Mouse (Mus musculus) frontal cortex, postnatal 14 days (tissue): ENCODE measurements around the gene Npas2.

Source experiments
- DNase-seq, 2 experiments: peaks; one replicate each; pipeline ENCODE4 v3.0.0; 2022; ENCODE audit warnings: low spot score in 2 of 2

Gene Npas2

DNA sequence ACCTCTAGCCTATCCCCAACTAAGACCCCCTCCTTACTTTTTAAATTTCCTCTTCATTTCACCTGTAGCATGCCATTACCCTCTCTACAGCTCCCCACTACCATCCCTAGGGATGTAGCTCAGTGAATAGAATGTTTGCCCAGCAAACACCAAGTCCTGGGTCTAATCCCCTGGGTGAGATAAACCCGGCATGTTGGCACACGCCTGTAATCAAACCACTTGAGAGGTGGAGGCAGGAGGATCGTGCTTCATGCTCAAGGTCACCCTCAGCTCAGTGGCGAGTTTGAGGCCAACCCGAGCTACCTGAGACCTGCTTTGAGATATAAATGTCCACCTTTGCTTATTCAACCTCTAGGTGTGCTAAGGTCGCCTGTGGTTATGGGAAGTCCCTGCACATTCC, 19.5 kb downstream of the Npas2 start:
- DNase-seq: no peak

DNA sequence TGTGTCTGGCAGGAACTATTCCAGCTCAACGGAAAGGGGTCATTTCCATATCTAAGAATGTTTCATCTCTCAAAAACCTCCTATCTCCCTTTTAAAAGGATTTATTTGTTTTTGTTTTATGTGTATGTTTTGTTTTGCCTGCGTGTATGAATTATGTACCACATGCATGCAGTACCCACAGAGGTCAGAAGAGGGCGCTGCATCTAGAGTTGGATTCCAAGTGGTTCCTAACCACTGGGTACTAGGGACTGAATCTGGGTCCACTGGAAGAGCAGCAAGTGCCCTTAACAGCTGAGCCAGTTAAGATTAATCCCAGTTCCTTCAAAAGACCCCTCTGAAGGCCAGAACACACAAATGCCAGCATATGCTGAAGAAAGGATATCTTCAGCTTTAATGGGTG, 24.1 kb downstream of the Npas2 start:
- no peak for DNase-seq

DNA sequence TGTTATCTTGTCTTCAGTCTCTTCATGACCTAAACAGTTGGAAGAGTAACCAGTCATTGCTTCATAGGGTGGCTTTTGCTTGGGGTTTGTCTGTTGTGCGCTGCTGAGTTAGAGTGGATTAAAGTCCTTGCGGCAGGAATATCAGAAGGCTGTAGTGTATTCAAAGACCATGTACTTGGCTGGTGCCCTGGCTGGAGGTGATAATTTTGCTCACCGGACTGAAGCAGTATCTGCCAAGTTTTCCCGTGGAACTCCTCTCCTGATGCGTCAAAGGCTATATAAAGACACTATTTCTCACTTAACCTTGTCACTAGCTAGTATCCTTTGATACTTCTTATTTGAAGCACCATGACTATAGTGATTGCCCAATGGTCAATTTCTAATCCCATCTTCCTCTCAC, 34.9 kb downstream of the Npas2 start:
- no peak for DNase-seq

DNA sequence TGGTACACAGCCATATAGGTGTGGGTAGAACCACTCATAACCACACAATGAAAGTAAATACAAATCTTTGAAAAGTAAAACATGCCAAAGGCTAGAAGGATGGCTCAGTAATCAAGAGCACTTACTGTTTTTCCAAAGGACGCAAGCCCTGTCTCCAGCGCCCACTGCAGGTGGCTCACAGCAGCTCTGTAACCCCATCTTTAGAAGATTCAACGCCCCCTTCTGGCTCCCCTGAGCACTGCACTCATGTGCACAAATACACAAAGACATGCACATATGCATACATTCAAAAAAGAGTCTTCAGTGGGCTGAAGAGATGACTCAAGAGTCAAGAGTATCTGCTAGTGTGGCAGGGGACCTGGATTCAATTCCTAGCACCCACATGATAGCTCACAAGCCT, 36.5 kb downstream of the Npas2 start:
- no peak for DNase-seq

DNA sequence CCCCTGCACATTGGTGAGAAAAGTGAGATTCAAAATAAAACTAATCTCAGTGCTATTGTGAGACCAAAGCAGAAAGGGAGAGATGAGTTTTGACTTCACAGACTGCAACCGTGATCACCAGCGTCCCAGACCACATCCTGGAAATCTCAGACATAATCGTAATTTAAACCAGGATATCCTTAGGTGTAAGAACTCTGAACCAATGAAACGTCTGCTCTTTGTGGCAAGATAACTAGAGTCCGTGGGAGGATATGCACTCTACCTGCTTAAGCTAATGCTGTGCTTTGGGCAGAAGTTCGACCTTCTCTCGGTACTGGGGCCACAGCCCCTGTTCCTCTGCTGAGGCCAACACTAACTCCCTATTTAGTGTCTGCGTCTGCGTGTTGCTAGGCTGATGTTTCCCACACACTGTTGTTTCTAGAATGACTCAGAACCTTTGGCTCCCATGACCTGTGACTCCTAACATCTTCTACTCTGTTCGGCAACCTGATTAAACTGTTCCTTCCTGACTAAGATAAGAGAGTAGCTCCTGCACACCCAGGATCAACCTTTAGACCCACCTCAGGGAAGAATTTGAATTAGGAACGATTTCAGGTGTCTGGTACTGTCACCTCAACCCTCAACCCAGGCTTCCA, 41.4 kb downstream of the Npas2 start:
- no peak for DNase-seq

DNA sequence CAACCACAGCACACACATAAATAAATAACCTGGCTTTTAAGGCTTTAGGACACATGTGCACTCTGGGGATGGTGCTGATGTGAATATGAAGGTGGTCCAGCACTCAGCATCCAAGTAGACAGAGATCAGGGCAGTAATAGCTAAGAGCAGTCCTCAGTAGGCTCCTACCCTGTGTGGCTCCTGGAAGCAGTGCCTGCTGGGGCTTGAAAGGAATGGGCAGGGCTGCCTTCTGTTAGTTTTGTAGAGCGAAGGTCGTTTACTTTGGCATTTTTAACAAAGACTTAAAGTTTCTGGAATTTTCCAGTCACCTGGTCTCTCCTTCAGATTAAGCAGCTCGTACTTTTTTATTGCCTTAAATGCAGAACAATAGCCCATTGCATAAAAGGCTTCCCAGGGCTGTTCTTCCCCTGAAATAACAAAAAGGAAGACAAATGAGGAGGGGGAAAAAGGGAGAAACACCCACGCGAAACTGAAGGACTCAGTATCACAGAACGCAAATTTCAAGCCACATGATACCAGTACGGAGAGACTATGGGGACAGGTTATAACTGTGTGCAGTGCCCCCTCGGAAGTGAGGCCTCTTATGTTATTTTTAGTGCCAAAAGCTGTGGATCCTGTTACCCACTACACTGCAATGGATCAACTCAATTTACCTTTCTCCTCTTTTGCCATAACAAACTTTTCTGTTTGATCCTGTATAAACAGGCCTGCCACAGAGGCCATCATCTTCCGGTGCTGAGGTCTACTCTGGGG, 44.1 kb downstream of the Npas2 start:
- no peak for DNase-seq

DNA sequence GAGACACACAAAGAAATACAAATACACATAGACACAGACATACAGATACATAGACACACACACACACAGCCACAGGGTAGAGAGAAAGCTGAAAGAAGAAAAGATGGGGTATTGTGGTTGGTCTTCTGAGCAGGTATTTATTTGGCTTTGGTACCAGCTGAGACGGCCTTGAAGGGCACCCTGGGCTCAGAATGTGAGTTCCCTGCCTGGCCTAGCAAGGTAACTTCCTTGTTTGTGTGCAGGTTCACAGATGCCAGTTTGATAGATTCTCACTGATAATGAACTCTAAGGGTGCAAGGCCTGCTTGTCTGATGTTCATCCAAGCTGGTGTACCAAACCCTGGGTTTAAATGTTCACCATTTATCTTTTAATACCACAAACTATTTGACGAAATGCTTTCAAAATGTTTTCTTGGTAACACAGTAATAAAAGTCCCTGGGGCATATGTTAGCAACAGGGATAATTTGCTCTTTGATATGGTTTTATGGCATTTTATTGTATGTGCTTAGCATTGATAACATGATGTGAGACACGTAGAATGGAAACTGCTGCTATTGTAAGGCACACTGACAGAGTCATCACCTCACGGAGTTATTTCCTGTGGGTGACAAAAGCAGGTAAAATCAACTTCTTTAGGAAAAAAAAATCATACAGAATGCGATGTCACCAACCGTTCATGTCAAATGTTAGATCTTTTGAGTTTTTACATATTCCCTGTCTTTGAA, 47.5 kb downstream of the Npas2 start:
- DNase-seq: no peak

DNA sequence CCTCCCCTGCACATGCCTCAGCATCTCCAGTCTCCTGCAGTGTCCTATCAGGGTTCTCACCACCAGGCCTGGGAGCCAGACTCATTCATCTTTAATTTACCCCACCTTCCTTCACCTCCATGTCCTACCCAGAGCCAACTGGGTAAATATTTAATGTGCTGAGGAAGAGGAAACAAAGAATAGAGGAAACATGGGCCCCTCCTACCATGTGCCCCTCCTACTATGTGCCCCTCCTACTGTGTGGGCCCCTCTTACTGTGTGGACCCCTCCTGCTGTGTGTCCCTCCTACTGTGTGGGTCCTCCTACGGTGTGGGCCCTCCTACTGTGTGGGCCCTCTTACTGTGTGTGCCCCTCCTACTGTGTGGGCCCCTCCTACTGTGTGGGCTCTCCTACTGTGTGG, 51.2 kb downstream of the Npas2 start:
- DNase-seq: no peak

DNA sequence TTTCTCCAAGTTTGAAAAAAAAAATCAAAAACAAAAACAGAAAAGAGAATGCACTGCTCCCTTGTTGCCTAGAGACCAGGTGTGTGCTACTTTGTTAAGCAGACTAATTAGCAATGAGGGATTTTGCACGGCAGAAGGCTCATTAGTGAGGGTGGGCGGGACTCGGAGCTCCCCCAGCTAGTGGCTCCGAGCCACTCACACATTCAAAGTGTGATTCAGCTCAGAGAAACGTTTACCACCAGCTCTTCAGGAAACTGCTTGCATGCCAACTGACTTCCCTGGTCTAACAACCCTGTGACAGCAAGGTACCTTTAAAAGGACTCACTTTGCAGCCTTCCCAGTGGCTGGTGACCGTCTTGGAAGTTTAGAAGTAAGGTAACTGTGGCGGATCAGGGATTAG, 58.1 kb downstream of the Npas2 start:
- peak in 1 of 2 experiments; percentile 27 for DNase-seq

DNA sequence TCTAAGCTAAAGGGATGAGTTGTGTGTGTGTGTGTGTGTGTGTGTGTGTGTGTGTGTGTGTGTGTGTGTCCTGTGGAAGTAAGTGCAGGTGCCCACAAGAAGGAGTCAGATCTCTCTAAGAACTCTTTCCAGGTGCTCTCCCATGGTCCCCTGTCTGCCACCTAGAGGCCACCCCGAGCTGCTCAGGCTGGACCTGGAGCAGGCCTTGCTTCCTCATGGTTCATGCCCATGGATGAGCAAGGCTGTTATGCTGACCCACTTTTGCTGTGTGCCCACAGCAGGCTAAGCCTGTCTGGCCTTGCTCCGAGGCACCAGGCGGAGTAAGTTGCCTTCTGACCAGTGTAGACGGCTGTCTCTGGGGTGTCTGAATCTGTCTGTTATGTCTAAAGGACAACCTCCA, 60.2 kb downstream of the Npas2 start:
- DNase-seq: no peak

DNA sequence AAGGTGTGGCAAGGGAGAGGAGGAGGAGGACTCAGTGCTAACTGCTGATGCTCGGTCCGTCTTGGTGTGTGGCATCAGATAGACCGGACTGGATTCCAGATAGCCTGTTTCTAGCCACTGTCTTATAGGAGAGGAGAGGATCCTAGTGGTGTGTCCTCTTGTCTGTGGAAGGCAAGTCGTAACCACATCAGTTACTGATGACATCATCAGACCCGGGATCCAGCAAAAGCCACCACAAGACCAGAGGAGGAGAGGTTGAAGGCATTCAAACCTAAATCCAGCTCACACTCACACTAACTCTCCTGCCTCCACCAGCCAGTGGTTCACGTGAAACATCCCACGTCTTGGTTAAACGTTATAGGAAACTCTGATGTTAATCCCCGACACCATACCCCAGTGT, 62.5 kb downstream of the Npas2 start:
- no peak for DNase-seq

DNA sequence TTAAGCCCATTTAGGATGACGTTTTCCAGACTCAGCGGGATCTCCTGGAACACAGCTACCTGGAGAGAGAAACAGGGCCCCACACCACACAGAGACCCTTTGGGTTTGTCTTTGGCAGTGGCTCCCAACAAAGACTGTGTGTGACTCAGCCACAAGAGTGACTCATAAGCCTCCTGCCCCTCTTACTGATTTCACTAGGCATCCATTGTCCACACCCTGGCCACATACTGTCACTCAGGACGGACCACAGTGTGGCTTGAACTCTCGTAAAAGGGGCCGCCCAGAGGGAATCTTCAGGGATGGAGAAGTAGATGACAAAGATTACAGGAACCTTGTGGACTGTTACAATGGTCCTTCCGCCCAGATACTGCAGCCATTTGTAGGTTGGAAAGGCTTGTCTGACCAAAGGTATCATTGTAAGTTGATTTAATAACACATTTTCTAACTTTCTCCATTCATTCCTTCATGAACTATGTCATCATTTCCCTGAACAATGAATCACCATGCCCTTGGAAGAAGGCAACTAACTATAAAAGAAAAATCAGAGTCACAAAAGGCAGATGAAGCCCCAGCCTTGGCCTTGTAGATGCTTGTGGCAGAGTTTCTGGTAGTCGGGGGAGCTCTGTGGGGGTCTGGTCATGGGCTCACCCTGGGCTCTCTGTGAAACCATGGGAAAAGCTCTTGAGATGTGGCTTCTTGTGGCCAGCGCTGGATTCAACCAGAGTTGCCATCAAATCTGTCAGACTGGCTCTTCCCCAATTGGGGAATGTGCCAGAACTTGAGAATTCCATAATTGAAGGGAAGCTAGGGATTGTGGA, 63.2 kb downstream of the Npas2 start:
- DNase-seq: no peak

DNA sequence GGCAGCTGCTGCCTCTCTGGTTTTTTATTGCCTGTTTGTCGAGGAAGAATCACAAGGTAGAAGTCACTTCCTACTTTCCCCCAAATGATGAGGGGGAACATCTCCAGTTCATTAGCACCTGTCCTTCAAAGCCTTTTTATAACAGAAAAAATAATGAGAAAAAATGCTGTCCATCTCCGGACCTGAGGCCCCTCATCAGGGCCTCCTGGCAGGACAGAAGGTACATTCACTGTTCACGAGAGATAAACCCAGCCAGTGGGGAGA, 63.7 kb downstream of the Npas2 start:
- DNase-seq: no peak

DNA sequence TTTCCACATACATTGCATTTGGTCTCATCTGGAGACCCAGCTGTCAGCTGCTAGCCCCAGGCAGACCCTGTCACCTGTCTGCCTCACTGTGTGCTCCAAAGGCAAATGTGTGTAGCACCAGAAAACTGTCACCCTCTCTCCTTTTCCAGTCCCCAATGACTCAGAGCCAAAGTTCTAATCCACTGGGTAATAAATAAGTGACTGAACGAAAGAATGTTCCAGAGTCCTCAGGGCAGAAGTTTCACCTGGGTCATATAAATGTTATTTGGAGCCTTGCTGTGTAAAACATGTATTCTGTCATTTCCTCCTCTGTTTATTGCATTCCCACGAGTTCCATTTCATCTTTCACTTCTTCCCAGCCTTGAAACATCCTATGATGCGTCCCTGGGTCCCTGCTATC, 66.1 kb downstream of the Npas2 start:
- no peak for DNase-seq

DNA sequence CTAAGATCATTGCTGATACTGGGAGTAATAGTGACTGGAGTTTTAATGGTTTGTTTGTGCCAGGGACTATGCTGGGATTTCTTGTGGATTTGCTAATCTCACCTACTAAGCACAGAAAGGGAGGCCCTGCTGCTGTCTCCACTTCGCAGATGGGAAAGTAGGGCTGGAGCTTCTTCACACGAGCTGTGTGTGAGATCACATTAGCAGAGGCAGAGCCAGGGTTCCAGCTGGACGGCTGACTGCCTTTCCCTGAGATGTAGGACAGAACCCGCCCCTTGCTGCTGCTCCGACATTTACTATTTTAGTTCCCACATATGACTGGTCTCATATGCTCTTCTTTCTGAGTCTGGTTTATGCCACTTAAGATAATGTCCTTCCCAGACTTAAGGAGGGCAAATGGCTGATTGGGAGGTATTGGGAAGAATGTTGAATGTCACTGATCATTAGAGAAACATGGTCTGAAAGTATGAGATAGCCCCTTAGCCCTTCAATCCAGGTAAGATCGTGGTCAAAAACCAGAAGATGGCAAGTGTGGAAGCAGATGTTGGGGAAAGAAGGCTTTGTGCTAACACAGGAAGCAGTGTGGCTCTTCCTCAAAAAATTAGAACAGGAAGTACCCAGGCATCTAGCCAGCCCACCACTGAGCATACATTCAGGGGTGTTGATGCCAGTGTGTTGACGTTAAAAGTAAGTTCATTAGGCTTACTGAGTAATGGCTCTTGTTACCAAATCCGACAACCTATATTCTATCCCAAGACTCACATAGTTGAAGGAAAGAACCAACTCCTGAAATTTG, 66.8 kb downstream of the Npas2 start:
- no peak for DNase-seq

DNA sequence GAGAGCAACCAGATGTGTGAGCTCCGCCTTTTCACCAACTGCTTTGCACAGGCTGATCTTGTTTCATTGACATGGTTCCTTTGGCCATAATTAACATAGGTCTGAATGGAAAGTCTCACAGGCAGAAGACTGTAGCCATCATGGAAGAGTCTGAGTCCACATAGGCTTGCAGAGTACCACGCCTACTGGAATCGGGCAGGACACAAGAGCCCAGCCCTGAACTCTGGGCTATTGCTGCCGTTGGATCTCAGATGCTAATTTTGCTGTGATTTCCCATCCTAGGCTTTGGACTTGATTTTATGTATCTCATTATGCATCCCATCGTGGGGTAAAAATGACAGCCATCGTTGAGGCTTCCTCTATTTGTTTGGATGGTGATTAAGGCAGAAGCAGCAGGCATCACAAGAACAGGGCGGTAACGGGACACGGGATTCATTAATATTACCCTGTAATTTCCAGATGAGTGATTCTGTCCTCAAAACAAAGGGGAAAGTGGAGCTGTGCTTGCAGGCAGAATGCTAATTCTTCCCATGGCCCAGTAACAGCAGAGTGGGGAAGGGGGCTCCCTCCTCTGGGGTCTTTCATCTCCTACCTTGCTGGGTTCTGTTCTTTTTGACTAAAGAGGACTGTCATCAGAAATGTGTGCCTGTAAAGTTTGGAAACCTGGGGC, 73.4 kb downstream of the Npas2 start:
- DNase-seq: no peak

DNA sequence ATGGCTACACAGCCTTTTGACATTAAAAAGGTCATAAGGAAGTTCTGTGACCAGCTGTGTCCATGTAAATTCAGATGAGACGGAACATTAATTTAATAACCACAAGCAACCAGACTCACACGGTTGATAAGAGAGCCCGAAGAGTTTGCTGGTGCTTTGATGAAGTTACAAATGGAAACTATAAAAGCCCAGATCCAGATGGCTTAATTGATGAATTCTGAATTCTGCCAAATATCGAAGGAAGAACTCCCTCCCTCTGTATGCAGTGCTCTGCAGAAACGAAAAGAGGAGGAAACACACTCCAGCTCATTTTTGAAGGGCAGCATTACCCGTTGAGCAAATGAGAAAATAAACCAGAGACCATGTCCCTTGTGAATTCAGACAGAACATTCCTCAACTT, 79.4 kb downstream of the Npas2 start:
- no peak for DNase-seq

DNA sequence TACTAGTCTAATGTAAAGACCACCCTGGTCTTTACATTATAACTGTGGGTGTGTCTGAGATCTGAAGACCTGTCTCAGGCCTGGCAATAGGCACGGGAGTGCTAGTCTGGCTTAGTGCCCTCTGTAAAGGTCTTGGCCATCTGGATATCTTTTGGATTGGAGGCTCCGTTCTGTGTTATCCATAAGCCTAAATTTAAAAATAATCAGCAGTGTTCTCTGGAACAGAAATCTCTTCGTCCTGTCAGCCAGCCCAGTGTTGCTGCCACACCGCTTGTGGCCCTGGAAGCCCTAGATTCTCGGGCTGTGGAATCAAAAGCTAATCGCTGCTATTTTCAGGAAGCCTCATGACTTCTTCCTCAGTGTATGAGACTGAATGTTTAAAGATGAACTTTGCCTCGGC, 86.9 kb downstream of the Npas2 start:
- no peak for DNase-seq

DNA sequence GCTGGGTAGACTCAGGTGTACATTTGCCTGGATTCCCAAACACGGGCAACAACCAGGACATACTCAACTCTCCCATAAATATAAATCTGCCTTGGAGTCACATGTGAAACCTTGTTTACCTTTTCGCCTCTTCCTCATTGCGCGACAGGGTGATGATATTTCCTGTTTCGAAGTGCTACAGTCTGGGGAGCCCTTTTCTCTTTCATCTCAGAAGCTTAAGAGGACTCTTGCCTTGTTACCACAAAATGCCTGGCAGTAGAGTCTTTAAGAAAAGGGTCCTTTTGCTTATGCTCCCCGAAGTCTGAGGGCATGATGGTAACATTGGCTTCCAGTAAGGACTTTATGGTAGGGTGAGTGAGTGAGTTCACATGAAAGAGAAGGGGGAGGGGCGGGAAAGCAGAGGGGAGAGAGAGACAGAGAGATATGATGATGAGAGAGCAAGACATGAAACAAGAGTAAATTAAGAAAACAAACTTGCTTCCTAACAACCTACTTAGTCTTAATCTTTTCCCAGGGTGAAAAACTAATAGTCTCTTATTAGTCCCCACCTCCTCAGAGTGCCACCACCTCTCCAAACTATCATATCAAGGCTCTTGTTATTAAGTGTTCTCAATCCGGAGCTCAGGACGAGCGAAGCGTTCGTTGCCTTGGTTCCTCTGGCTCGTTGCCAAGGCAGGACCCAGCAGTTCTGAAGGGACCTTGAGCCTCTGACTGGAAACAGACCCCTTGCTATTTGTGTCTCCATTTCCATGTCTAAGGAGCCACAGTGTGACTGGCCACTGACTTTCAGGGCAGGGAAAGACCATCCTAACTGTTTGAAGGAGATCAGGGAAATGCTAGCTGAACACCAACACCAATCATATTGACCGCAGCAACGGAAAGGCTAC, 87.7 kb downstream of the Npas2 start:
- DNase-seq: no peak

DNA sequence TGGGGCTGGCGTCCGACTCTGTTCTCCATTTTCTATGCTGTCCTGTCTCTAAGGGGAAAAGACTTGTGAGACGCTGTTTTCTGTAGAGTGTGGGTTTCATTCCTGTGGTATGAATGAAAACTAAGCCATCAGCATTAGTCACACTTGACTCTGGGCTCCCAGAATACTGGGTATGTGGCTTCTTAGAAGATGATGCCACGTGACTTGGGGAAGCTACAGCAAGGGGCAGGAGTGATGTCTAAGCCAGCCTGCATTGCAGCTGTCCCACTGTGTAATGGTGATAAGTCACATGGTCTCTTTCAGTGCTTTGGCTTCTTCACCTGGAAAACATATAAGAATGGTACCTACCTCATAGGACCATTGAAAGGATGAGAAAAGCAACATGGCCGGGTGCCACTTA, 88.4 kb downstream of the Npas2 start:
- DNase-seq: no peak
